Comparison of ENCODE assay signal across 22 mouse cellular contexts in genomic region chr17:45969596-45969995, GRCm38 (mm10).
DNase-seq lines count a peak whose midpoint lies in the region; ATAC-seq lines count a peak whose summit lies in the region.
"Had no signal": no experiment of that assay in that cellular context is flagged by ENCODE, and none has a peak within 500 bp of the region (broad histone marks: within the 10 kb centered on the region; RNA-seq: fewer than 3 reads in every experiment).

No protein-coding gene starts in this region.

- no peak overlapping the region for H3K9ac ChIP-seq in stomach, embryonic 16.5 days (ENCODE audit: low read length)
- H3K9ac ChIP-seq: embryonic facial prominence, embryonic 13.5 days; forebrain, embryonic 12.5 days; heart, embryonic 15.5 days; hindbrain, embryonic 14.5 days; liver, embryonic 13.5 days had no signal

- no peaks in the 10 kb centered on the region for H3K36me3 ChIP-seq in stomach, embryonic 16.5 days (ENCODE audit: control insufficient read depth, insufficient read depth, low read length)
- H3K36me3 ChIP-seq: embryonic facial prominence, embryonic 13.5 days; forebrain, embryonic 12.5 days; heart, embryonic 15.5 days; liver, embryonic 13.5 days; midbrain, embryonic 10.5 days had no signal

- peak; percentile 72 for DNase-seq in ZHBTc4 (ENCODE audit: low read depth, low spot score)
- DNase-seq in lung, adult 18-20 months, result peak; percentile 68 to 73
- peak; percentile 46 for DNase-seq in lung, postnatal 10 days
- DNase-seq in right cerebral cortex, postnatal 36 days (ENCODE audit: low spot score in 2 of 2), result no peak
- no peak for DNase-seq in retina, postnatal 1 day
- DNase-seq in yolk sac, embryonic 10.5 days (ENCODE audit: low spot score), result no peak
- DNase-seq: cerebellum, adult 18-20 months; cerebellum, postnatal 36 days; embryo, embryonic 11 days; gastrocnemius, postnatal 36 days; heart, postnatal 36 days; kidney, adult 11 months; layer of hippocampus, adult 9-11 months; liver, embryonic 13.5 days; thymus, postnatal 14 days had no signal

- H3K9me3 ChIP-seq in stomach, embryonic 16.5 days (replicated peaks; ENCODE audit: control insufficient read depth, low read length), result no peaks in the 10 kb centered on the region
- H3K9me3 ChIP-seq: embryonic facial prominence, embryonic 13.5 days; forebrain, embryonic 12.5 days; heart, embryonic 15.5 days; liver, embryonic 13.5 days; midbrain, embryonic 10.5 days had no signal

- peak; percentile 25; the same call in 1 of the 2 replicates for ATAC-seq in stomach, embryonic 16.5 days (ENCODE audit: insufficient read depth, low FRiP score)

- no peak overlapping the region for H3K4me3 ChIP-seq in stomach, embryonic 16.5 days (replicated peaks; ENCODE audit: low read length)
- H3K4me3 ChIP-seq: embryonic facial prominence, embryonic 13.5 days; erythroblast, embryonic 14.5 days; forebrain, embryonic 12.5 days; heart, embryonic 15.5 days; liver, embryonic 13.5 days; midbrain, embryonic 10.5 days had no signal

- no peak overlapping the region for H3K4me2 ChIP-seq in stomach, embryonic 16.5 days (ENCODE audit: low read depth, low read length)
- H3K4me2 ChIP-seq: embryonic facial prominence, embryonic 13.5 days; forebrain, embryonic 12.5 days; heart, embryonic 15.5 days; hindbrain, embryonic 14.5 days had no signal

- no peak overlapping the region for H3K27ac ChIP-seq in stomach, embryonic 16.5 days (ENCODE audit: low read length)
- H3K27ac ChIP-seq: embryonic facial prominence, embryonic 13.5 days; forebrain, embryonic 12.5 days; heart, embryonic 15.5 days; hindbrain, embryonic 14.5 days; liver, embryonic 13.5 days; midbrain, embryonic 10.5 days had no signal

- H3K27me3 ChIP-seq in stomach, embryonic 16.5 days (ENCODE audit: control insufficient read depth, insufficient read depth, low read length), result no peaks in the 10 kb centered on the region
- H3K27me3 ChIP-seq: embryonic facial prominence, embryonic 13.5 days; forebrain, embryonic 12.5 days; liver, embryonic 13.5 days had no signal

- WGBS in stomach, embryonic 16.5 days, result 49% methylated on average over 8 of the region's 8 CpGs

- H3K4me1 ChIP-seq in stomach, embryonic 16.5 days (ENCODE audit: control insufficient read depth, insufficient read depth, low read length), result 0 out of 2 replicates have a peak, but pooled peaks cover 13% of the 10 kb centered on the region

Comparison
In these comparisons a context has a peak if more than half of its experiments do, and no peak if none do; other contexts are left out.
1. DNase-seq: peak in ZHBTc4 (single experiment), lung, adult 18-20 months (2 of 2) and lung, postnatal 10 days (single experiment); none in right cerebral cortex, postnatal 36 days (0 of 2), retina, postnatal 1 day (single experiment) and yolk sac, embryonic 10.5 days (single experiment).